Mouse (Mus musculus) kidney, embryonic 14.5 days (tissue): ENCODE measurements around the gene Marveld1. TPM values are rescaled to one million over a fixed set of nuclear protein-coding genes. Genes with fewer than 3 reads are reported as not detected.

Source experiments
- ATAC-seq: fragments of 200-750 bp; cut with Nextera tagmentation; 2 replicates; pipeline ENCODE4 v1.8.0; 2017; ENCODE audit warnings: moderate number of reproducible peaks, mild to moderate bottlenecking, moderate TSS enrichment, moderate library complexity; ENCODE audit not compliant: low FRiP score, low TSS enrichment
- H3K27ac ChIP-seq: fragments of 300-500 bp; sonication (generic); 2 replicates; pipeline ENCODE4 v1.5.1; 2014; ENCODE audit warnings: low read depth, mild to moderate bottlenecking, low read length, moderate library complexity, mixed read lengths
- H3K27me3 ChIP-seq: fragments of 300-500 bp; sonication (generic); 2 replicates; pipeline ENCODE4 v1.6.1; 2014; ENCODE audit warnings: mild to moderate bottlenecking, low read length; ENCODE audit not compliant: control insufficient read depth, insufficient read depth
- H3K36me3 ChIP-seq: fragments of 300-500 bp; sonication (generic); 2 replicates; pipeline ENCODE4 v1.6.1; 2014; ENCODE audit warnings: low read length, mixed read lengths; ENCODE audit not compliant: control insufficient read depth, insufficient read depth
- H3K4me1 ChIP-seq: fragments of 300-500 bp; sonication (generic); 2 replicates; pipeline ENCODE4 v1.6.1; 2014; ENCODE audit warnings: low read length, mixed read lengths; ENCODE audit not compliant: control insufficient read depth, insufficient read depth
- H3K4me2 ChIP-seq: fragments of 300-500 bp; sonication (generic); replicated peaks from 2 replicates; pipeline ENCODE4 v1.6.1; 2014; ENCODE audit warnings: low read depth, mild to moderate bottlenecking, low read length
- H3K4me3 ChIP-seq: fragments of 300-500 bp; sonication (generic); 2 replicates; pipeline ENCODE4 v1.5.1; 2014; ENCODE audit warnings: mild to moderate bottlenecking, low read length
- H3K9ac ChIP-seq: fragments of 300-500 bp; sonication (generic); 2 replicates; pipeline ENCODE4 v1.6.1; 2014; ENCODE audit warnings: low read depth, mild to moderate bottlenecking, low read length, moderate library complexity
- H3K9me3 ChIP-seq: fragments of 300-500 bp; sonication (generic); 2 replicates; pipeline ENCODE4 v1.6.1; 2016; ENCODE audit warnings: low read length; ENCODE audit not compliant: control insufficient read depth
- WGBS: fragments of 180-500 bp; shearing (Covaris S2); extraction: QIAGEN DNeasy Blood & Tissue Kit; methylation state at CpG from one replicate; pipeline ENCODE4 v1.1.7; 2014; 5-methylcytosine and 5-hydroxymethylcytosine counted together
- polyA plus RNA-seq: library from polyadenylated mRNA; unstranded; fragments of >200 nt; fragmentation: Nextera tagmentation; extraction: Ambion mirVana; gene quantifications from 2 replicates; pipeline ENCODE4 v1.2.1, GENCODE M21; 2014

Gene Marveld1
- polyA plus RNA-seq, 1 experiment from 2014 or later: 9.6 TPM

DNA sequence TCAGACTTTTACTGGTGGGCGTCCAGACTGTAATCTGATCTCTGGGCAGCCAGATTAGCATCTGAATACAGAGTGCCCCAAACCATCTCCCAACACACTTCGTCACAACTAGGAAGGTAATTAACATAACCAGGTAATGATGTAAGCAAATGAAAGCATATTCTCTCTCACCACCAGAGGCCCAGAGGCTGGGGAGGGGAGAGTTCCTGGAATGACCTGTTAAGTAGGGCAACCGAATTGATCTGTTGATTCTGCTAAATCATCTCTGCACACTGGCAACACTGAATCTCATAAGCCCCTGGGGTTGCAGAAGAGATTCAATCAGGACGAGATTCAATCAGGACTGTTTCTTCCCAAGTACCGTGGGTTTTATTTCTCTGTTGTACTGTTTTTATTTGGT is 11.1 kb upstream of the Marveld1 start:
- no peaks in the 10 kb centered on the region for H3K36me3 ChIP-seq
- no peak overlapping the region for H3K4me2 ChIP-seq
- no peak overlapping the region for H3K9ac ChIP-seq
- H3K4me1 ChIP-seq: no peaks in the 10 kb centered on the region
- no peaks in the 10 kb centered on the region for H3K9me3 ChIP-seq
- no peak overlapping the region for H3K27ac ChIP-seq
- no peak overlapping the region for H3K4me3 ChIP-seq
- no peaks in the 10 kb centered on the region for H3K27me3 ChIP-seq
- no peak for ATAC-seq
- 24% methylated on average over 5 of the region's 5 CpGs for WGBS

GRCm38 (mm10) chr19:42137167-42137672 is 10.0 kb upstream of the Marveld1 start:
- H3K27ac ChIP-seq: no peak overlapping the region
- H3K36me3 ChIP-seq: no peaks in the 10 kb centered on the region
- no peak overlapping the region for H3K4me3 ChIP-seq
- no peak overlapping the region for H3K4me2 ChIP-seq
- no peaks in the 10 kb centered on the region for H3K9me3 ChIP-seq
- no peak overlapping the region for H3K9ac ChIP-seq
- no peaks in the 10 kb centered on the region for H3K27me3 ChIP-seq
- no peak for ATAC-seq
- H3K4me1 ChIP-seq: no peaks in the 10 kb centered on the region
- 90% methylated on average over 4 of the region's 4 CpGs for WGBS

DNA sequence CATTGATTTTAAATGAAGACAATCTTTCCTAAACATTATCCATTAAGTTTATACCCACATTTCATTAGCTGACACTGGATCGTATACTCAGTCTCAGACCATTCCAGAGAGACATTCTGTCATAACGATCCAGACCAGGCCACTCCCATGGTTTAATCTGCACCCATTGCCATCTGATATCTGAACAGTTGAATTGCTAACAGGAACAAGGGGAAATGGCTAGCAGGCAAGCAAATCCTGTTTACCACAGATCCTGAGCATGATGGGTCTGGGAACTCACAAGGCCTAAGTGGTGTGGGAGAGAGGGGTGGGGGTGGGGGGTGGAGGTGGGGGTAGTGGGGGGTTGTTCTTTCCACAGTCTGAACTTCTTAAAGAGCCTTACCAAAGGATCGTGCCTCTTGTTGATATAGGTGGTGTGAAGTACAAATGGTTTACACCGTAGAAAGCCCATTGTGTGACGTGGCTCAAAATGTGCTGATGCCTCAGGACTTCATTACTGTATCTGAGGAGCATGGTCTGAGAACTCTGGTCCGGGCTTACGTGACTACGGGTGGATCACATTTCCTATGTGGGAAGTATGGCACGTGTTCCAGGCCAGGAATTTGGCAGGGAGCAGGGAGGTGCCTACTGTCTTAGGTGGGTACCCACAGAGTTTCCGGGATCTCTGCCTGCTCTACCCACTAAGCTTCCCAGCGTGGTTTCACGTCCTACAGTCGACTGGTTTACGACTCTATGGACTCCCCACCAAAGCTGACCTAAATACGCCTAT is 8.5 kb upstream of the Marveld1 start:
- Histone ChIP-seq H3K36me3 (no peaks in the 10 kb centered on the region), H3K4me3 (no peak overlapping the region), H3K9me3 (no peaks in the 10 kb centered on the region), H3K9ac (no peak overlapping the region), H3K4me1 (no peaks in the 10 kb centered on the region), H3K27me3 (no peaks in the 10 kb centered on the region), H3K27ac (no peak overlapping the region), H3K4me2 (no peak overlapping the region)
- WGBS: 83% methylated on average over 15 of the region's 15 CpGs
- no peak for ATAC-seq

GRCm38 (mm10) chr19:42139724-42140517 is 7.3 kb upstream of the Marveld1 start:
- Histone ChIP-seq H3K27me3 (no peaks in the 10 kb centered on the region), H3K9me3 (no peaks in the 10 kb centered on the region), H3K4me2 (no peak overlapping the region), H3K27ac (no peak overlapping the region), H3K9ac (no peak overlapping the region), H3K4me1 (no peaks in the 10 kb centered on the region), H3K36me3 (no peaks in the 10 kb centered on the region), H3K4me3 (no peak overlapping the region)
- no peak for ATAC-seq
- WGBS: 84% methylated on average over 5 of the region's 5 CpGs

DNA sequence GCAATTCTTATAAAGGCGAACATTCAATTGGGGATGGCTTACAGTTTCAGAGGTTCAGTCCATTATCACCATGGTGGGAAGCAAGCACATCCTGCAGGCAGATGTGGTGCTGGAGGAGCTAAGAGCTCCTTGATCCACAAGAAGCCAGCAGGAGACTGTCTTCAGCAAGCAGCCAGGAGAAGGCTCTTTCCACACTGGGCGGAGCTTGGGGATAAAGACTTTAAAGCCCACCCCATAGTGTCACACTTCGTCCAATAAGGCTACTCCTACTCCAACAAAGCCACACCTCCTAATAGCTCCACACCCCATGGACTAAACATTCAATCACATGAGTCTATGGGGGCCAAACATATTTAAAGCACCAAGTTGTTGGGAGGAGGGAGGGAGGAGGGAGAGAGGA is 5.2 kb upstream of the Marveld1 start:
- 81% methylated on average over 3 of the region's 3 CpGs for WGBS
- no peak overlapping the region for H3K9ac ChIP-seq
- H3K4me1 ChIP-seq: peaks cover 3% of the 10 kb centered on the region; the same call in 1 of the 2 replicates
- H3K27me3 ChIP-seq: no peaks in the 10 kb centered on the region
- ATAC-seq: no peak
- H3K36me3 ChIP-seq: no peaks in the 10 kb centered on the region
- H3K27ac ChIP-seq: no peak overlapping the region
- no peak overlapping the region for H3K4me2 ChIP-seq
- no peak overlapping the region for H3K4me3 ChIP-seq
- no peaks in the 10 kb centered on the region for H3K9me3 ChIP-seq

- Histone ChIP-seq H3K27me3 (no peaks in the 10 kb centered on the region), H3K27ac (no peak overlapping the region), H3K36me3 (no peaks in the 10 kb centered on the region), H3K4me3 (no peak overlapping the region), H3K4me1 (peaks cover 4% of the 10 kb centered on the region; the same call in 1 of the 2 replicates), H3K9ac (no peak overlapping the region), H3K9me3 (no peaks in the 10 kb centered on the region), H3K4me2 (no peak overlapping the region)
- no peak for ATAC-seq
- WGBS: 84% methylated on average over 2 of the region's 2 CpGs
Measured at GRCm38 (mm10) chr19:42142757-42143156, 4.4 kb upstream of the Marveld1 start.

- H3K36me3 ChIP-seq: no peaks in the 10 kb centered on the region
- WGBS: 53% methylated on average over 6 of the region's 6 CpGs
- no peaks in the 10 kb centered on the region for H3K9me3 ChIP-seq
- peaks cover 12% of the 10 kb centered on the region for H3K4me1 ChIP-seq
- no peak overlapping the region for H3K9ac ChIP-seq
- H3K4me3 ChIP-seq: no peak overlapping the region
- no peak overlapping the region for H3K27ac ChIP-seq
- no peak overlapping the region for H3K4me2 ChIP-seq
- H3K27me3 ChIP-seq: no peaks in the 10 kb centered on the region; the same call in 1 of the 2 replicates
- no peak for ATAC-seq
Measured at GRCm38 (mm10) chr19:42144067-42144466, 3.1 kb upstream of the Marveld1 start.

- H3K4me3 ChIP-seq: no peak overlapping the region
- no peak overlapping the region for H3K4me2 ChIP-seq
- ATAC-seq: no peak
- 28% methylated on average over 8 of the region's 8 CpGs for whole genome bisulfite sequencing
- no peaks in the 10 kb centered on the region; the same call in 1 of the 2 replicates for H3K27me3 ChIP-seq
- no peak overlapping the region for H3K27ac ChIP-seq
- no peaks in the 10 kb centered on the region for H3K36me3 ChIP-seq
- H3K9ac ChIP-seq: no peak overlapping the region
- peaks cover 18% of the 10 kb centered on the region for H3K4me1 ChIP-seq
- no peaks in the 10 kb centered on the region for H3K9me3 ChIP-seq
Measured at GRCm38 (mm10) chr19:42144541-42145167, 2.5 kb upstream of the Marveld1 start.
